8 mouse cellular contexts compared by ENCODE assay signal in the genomic region with DNA sequence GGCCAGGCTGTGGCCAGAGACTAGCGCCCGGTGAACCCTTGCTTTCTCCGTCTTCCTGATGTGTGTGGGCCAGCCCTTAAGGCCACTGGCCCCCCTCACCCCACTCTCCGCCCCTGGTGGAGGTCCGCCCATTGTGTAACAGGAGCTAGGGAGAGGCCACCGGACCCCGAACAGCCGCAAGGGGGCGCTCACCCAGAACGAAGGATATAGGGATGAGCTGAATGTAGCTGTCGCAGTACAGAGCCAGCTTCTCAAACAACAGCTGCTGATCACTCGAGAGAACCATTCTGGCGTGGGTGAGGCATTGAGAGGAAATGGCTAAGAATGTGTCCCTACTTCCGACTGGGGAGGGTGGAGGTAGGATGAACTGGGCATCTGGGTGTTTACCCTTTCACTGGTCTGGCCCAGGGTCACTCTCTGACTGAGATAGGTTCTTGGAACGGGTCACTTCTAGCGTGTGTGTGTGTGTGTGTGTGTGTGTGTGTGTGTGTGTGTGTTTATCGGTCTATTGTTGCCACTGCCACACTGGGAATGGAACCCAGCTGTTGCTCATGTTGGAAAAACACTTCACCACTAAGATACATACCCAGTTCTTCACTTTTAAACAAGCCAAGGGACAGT. TPM values are rescaled to one million over a fixed set of nuclear protein-coding genes. Genes with fewer than 3 reads are reported as not detected.
DNase-seq lines count a peak whose midpoint lies in the region; ATAC-seq and TF ChIP-seq lines count a peak whose summit lies in the region.

No protein-coding gene starts in this region.

- peak overlapping the region; percentile 53 for H3K4me2 ChIP-seq in intestine, postnatal 0 days (replicated peaks; ENCODE audit: low read depth)
- H3K4me2 ChIP-seq in midbrain, embryonic 11.5 days: peak overlapping the region; percentile 36

- peak; percentile 84 for ATAC-seq in granulocyte monocyte progenitor cell, adult 5-6 weeks (replicated peaks; ENCODE audit: poor library complexity, severe bottlenecking)
- peak; percentile 59 for ATAC-seq in intestine, postnatal 0 days
- ATAC-seq in midbrain, embryonic 11.5 days (ENCODE audit: low FRiP score): peak; percentile 94

- no peaks in the 10 kb centered on the region for H3K9me3 ChIP-seq in embryonic facial prominence, embryonic 10.5 days
- no peaks in the 10 kb centered on the region for H3K9me3 ChIP-seq in intestine, postnatal 0 days (ENCODE audit: control insufficient read depth)
- no peaks in the 10 kb centered on the region for H3K9me3 ChIP-seq in midbrain, embryonic 11.5 days (ENCODE audit: control insufficient read depth, low read length)

- no peak overlapping the region for H3K9ac ChIP-seq in intestine, postnatal 0 days (ENCODE audit: low read depth, low read length)
- peak overlapping the region; percentile 37 for H3K9ac ChIP-seq in midbrain, embryonic 11.5 days (ENCODE audit: low read length)

- WGBS in embryonic facial prominence, embryonic 10.5 days: 8% methylated on average over 17 of the region's 17 CpGs
- 7% methylated on average over 17 of the region's 17 CpGs for WGBS in intestine, postnatal 0 days
- 5% methylated on average over 17 of the region's 17 CpGs for WGBS in midbrain, embryonic 11.5 days

- TF ChIP-seq CTCF in intestine, postnatal 0 days (IDR thresholded peaks at IDR 0.05; ENCODE audit: low read depth): peak; percentile 89

- peak; percentile 94 for DNase-seq in adrenal gland, postnatal 10 days
- peak; percentile 95 for DNase-seq in embryonic facial prominence, embryonic 10.5 days (ENCODE audit: low spot score)
- DNase-seq in left cerebral cortex, postnatal 4 days: peak; percentile 92
- DNase-seq in midbrain, embryonic 11.5 days (ENCODE audit: low spot score, missing footprints): peak; percentile 100
- peak; percentile 92 for DNase-seq in right cerebral cortex, postnatal 4 days
- peak; percentile 83 for DNase-seq in yolk sac, embryonic 10.5 days (ENCODE audit: low spot score)

- H3K27me3 ChIP-seq in embryonic facial prominence, embryonic 10.5 days (replicated peaks; ENCODE audit: low read depth, poor library complexity, severe bottlenecking): no peaks in the 10 kb centered on the region
- H3K27me3 ChIP-seq in intestine, postnatal 0 days (replicated peaks; ENCODE audit: control insufficient read depth, insufficient read depth, low read length): no peaks in the 10 kb centered on the region
- no peaks in the 10 kb centered on the region for H3K27me3 ChIP-seq in midbrain, embryonic 11.5 days (ENCODE audit: control insufficient read depth, insufficient read depth, low read length)

- no peaks in the 10 kb centered on the region for H3K36me3 ChIP-seq in embryonic facial prominence, embryonic 10.5 days (replicated peaks)
- no peaks in the 10 kb centered on the region for H3K36me3 ChIP-seq in intestine, postnatal 0 days (ENCODE audit: control insufficient read depth, insufficient read depth)
- H3K36me3 ChIP-seq in midbrain, embryonic 11.5 days (ENCODE audit: control insufficient read depth, insufficient read depth, low read length): no peaks in the 10 kb centered on the region

- H3K27ac ChIP-seq in embryonic facial prominence, embryonic 10.5 days (replicated peaks): peak overlapping the region; percentile 73
- H3K27ac ChIP-seq in intestine, postnatal 0 days (ENCODE audit: low read depth, low read length): no peak overlapping the region
- H3K27ac ChIP-seq in midbrain, embryonic 11.5 days (ENCODE audit: low read depth, low read length): no peak overlapping the region

- peaks cover 40% of the 10 kb centered on the region for H3K4me1 ChIP-seq in embryonic facial prominence, embryonic 10.5 days
- no peaks in the 10 kb centered on the region for H3K4me1 ChIP-seq in intestine, postnatal 0 days (replicated peaks; ENCODE audit: control insufficient read depth, insufficient read depth, low read length)
- H3K4me1 ChIP-seq in midbrain, embryonic 11.5 days (ENCODE audit: control insufficient read depth, insufficient read depth, low read length): no peaks in the 10 kb centered on the region

- H3K4me3 ChIP-seq in embryonic facial prominence, embryonic 10.5 days: peak overlapping the region; percentile 52
- H3K4me3 ChIP-seq in intestine, postnatal 0 days (ENCODE audit: low read depth, low read length): 0 out of 2 replicates have a peak overlapping the region, but pooled peaks have one; percentile 5
- peak overlapping the region; percentile 12 for H3K4me3 ChIP-seq in midbrain, embryonic 11.5 days (ENCODE audit: low read depth, low read length)

- intact Hi-C loops in left cerebral cortex, postnatal 4 days (cut with DNase I): loop anchor here (5.0 kb wide), 1 partner anchor 76 kb away; no protein-coding TSS in a partner anchor

RNA-seq across cellular contexts. Expression of a gene that starts 8.3 kb away (rescaled TPM):
- total RNA-seq in adrenal gland, postnatal 10 days (2021): under 1 TPM; 0.39 to 0.45 TPM
- 1.6 TPM in 2 replicates for polyA plus RNA-seq in embryonic facial prominence, embryonic 10.5 days (2016; fragmentation: Nextera tagmentation; extraction: Ambion mirVana)
- not detected in 2 replicates for total RNA-seq in granulocyte monocyte progenitor cell, adult 5-6 weeks (2014; fragmentation: Nextera tagmentation)
- total RNA-seq in granulocyte monocyte progenitor cell, adult 5-6 weeks (2017): 0.09 TPM in 1 of 2 replicates, not detected in the other
- polyA plus RNA-seq in intestine, postnatal 0 days (2015; fragmentation: Nextera tagmentation; extraction: Ambion mirVana): 0.61 and 0.89 TPM in 2 replicates
- 1 to 10 TPM; 1.7 to 2.1 TPM for total RNA-seq in left cerebral cortex, postnatal 4 days (2021)
- 1.3 and 1.5 TPM in 2 replicates for polyA plus RNA-seq in midbrain, embryonic 11.5 days (2014; fragmentation: Nextera tagmentation; extraction: Ambion mirVana)

RNA-seq across cellular contexts. Expression of a gene that starts 8.3 kb away (rescaled TPM):
- 10 to 100 TPM in 1 of 2 experiments, 1 to 10 TPM in 1; 10.0 to 15.0 TPM for total RNA-seq in adrenal gland, postnatal 10 days (2021)
- 51.7 and 57.4 TPM in 2 replicates for polyA plus RNA-seq in embryonic facial prominence, embryonic 10.5 days (2016; fragmentation: Nextera tagmentation; extraction: Ambion mirVana)
- total RNA-seq in granulocyte monocyte progenitor cell, adult 5-6 weeks (2014; fragmentation: Nextera tagmentation): 3.7 and 8.2 TPM in 2 replicates
- total RNA-seq in granulocyte monocyte progenitor cell, adult 5-6 weeks (2017): 1.9 and 2.8 TPM in 2 replicates
- polyA plus RNA-seq in intestine, postnatal 0 days (2015; fragmentation: Nextera tagmentation; extraction: Ambion mirVana): 63.6 and 65.8 TPM in 2 replicates
- 10 to 100 TPM; 12.9 to 14.9 TPM for total RNA-seq in left cerebral cortex, postnatal 4 days (2021)
- polyA plus RNA-seq in midbrain, embryonic 11.5 days (2014; fragmentation: Nextera tagmentation; extraction: Ambion mirVana): 36.8 and 40.1 TPM in 2 replicates

RNA-seq across cellular contexts. Expression of a gene that starts 12.7 kb away (rescaled TPM):
- total RNA-seq in adrenal gland, postnatal 10 days (2021): 1,000 to 10,000 TPM; 2,032 to 2,040 TPM
- polyA plus RNA-seq in embryonic facial prominence, embryonic 10.5 days (2016; fragmentation: Nextera tagmentation; extraction: Ambion mirVana): 1,291 and 1,338 TPM in 2 replicates
- total RNA-seq in granulocyte monocyte progenitor cell, adult 5-6 weeks (2014; fragmentation: Nextera tagmentation): 806 and 810 TPM in 2 replicates
- 350 and 359 TPM in 2 replicates for total RNA-seq in granulocyte monocyte progenitor cell, adult 5-6 weeks (2017)
- polyA plus RNA-seq in intestine, postnatal 0 days (2015; fragmentation: Nextera tagmentation; extraction: Ambion mirVana): 6,780 and 7,050 TPM in 2 replicates
- 1,000 to 10,000 TPM; 1,213 to 1,248 TPM for total RNA-seq in left cerebral cortex, postnatal 4 days (2021)
- 1,347 and 1,422 TPM in 2 replicates for polyA plus RNA-seq in midbrain, embryonic 11.5 days (2014; fragmentation: Nextera tagmentation; extraction: Ambion mirVana)

RNA-seq across cellular contexts. Expression of a gene that starts 48.2 kb away (rescaled TPM):
- 10 to 100 TPM; 11.1 to 14.7 TPM for total RNA-seq in adrenal gland, postnatal 10 days (2021)
- polyA plus RNA-seq in embryonic facial prominence, embryonic 10.5 days (2016; fragmentation: Nextera tagmentation; extraction: Ambion mirVana): 4.0 and 4.3 TPM in 2 replicates
- 0.38 and 0.97 TPM in 2 replicates for total RNA-seq in granulocyte monocyte progenitor cell, adult 5-6 weeks (2014; fragmentation: Nextera tagmentation)
- 0.22 and 1.4 TPM in 2 replicates for total RNA-seq in granulocyte monocyte progenitor cell, adult 5-6 weeks (2017)
- 4.7 and 4.8 TPM in 2 replicates for polyA plus RNA-seq in intestine, postnatal 0 days (2015; fragmentation: Nextera tagmentation; extraction: Ambion mirVana)
- 10 to 100 TPM; 52.8 to 60.4 TPM for total RNA-seq in left cerebral cortex, postnatal 4 days (2021)
- polyA plus RNA-seq in midbrain, embryonic 11.5 days (2014; fragmentation: Nextera tagmentation; extraction: Ambion mirVana): 5.0 and 5.1 TPM in 2 replicates
